Mouse (Mus musculus) spleen, postnatal 14 days (tissue): Measurements from ENCODE around the gene Pik3ca.

Experiments used
- DNase-seq, 2 experiments: peaks; one replicate each; pipeline ENCODE4 v3.0.0; 2021 to 2022; ENCODE audit warnings: low spot score in 2 of 2

The Pik3ca gene

GRCm38 (mm10) chr3:32441710-32442109 is 44.2 kb downstream of the Pik3ca start:
- no peak for DNase-seq

- no peak for DNase-seq
These were observed 57.0 kb downstream of the Pik3ca start for GRCm38 (mm10) chr3:32454329-32455021.

- DNase-seq, result peak; percentile 34 to 59
These were observed 62.3 kb downstream of the Pik3ca start for GRCm38 (mm10) chr3:32459777-32460176.

GRCm38 (mm10) chr3:32467321-32467720 is 69.8 kb downstream of the Pik3ca start:
- DNase-seq, result no peak

- DNase-seq, result no peak
These were observed 70.9 kb downstream of the Pik3ca start for GRCm38 (mm10) chr3:32468411-32468810.

- DNase-seq, result no peak
These were observed 73.0 kb downstream of the Pik3ca start for GRCm38 (mm10) chr3:32470449-32470848.

- no peak for DNase-seq
These were observed 73.6 kb downstream of the Pik3ca start for GRCm38 (mm10) chr3:32471098-32471497.

GRCm38 (mm10) chr3:32472191-32472900 is 74.9 kb downstream of the Pik3ca start:
- DNase-seq, result no peak

- DNase-seq, result no peak
These were observed 75.7 kb downstream of the Pik3ca start for GRCm38 (mm10) chr3:32473184-32473583.

- no peak for DNase-seq
These were observed 82.5 kb downstream of the Pik3ca start for GRCm38 (mm10) chr3:32479961-32480360.

- DNase-seq, result no peak
These were observed 85.6 kb downstream of the Pik3ca start for GRCm38 (mm10) chr3:32483035-32483434.

- DNase-seq, result no peak
These were observed 89.1 kb downstream of the Pik3ca start for GRCm38 (mm10) chr3:32486543-32486942.

GRCm38 (mm10) chr3:32488172-32488571 is 90.7 kb downstream of the Pik3ca start:
- DNase-seq, result no peak

- peak in 1 of 2 experiments; percentile 37 for DNase-seq
These were observed 92.8 kb downstream of the Pik3ca start for GRCm38 (mm10) chr3:32490076-32490927.

- no peak for DNase-seq
These were observed 93.5 kb downstream of the Pik3ca start for GRCm38 (mm10) chr3:32490928-32491315.

- no peak for DNase-seq
These were observed 94.9 kb downstream of the Pik3ca start, which contains the start of gene Kcnmb3 for GRCm38 (mm10) chr3:32492097-32493090. Kcnmb3 (minus strand) TSS chr3:32492231.

- peak in 1 of 2 experiments; percentile 45 for DNase-seq
These were observed 97.1 kb downstream of the Pik3ca start for GRCm38 (mm10) chr3:32494387-32495087.

GRCm38 (mm10) chr3:32495088-32495770 is 97.8 kb downstream of the Pik3ca start:
- DNase-seq, result no peak

GRCm38 (mm10) chr3:32495856-32496710 is 98.6 kb downstream of the Pik3ca start:
- DNase-seq, result no peak
